Mouse (Mus musculus) MEL (cell line): Measurements from ENCODE around the gene Hsd3b7. TPM values are rescaled to one million over a fixed set of nuclear protein-coding genes. Genes with fewer than 3 reads are reported as not detected.

Experiments used
- DNase-seq: peaks from one replicate; pipeline ENCODE4 v3.0.0; 2011; ENCODE audit warnings: low read depth, low spot score
- H3K27ac ChIP-seq: 2 replicates; pipeline ENCODE4 v1.5.1; 2012; ENCODE audit warnings: low read depth, mild to moderate bottlenecking, control low read depth, low read length, moderate library complexity; ENCODE audit not compliant: control insufficient read depth
- H3K27me3 ChIP-seq, 2 experiments: fragments of 150-350 bp in 1 of 2; sonication (generic) in 1 of 2; 2 replicates each; pipeline ENCODE4 v1.6.1; 2012; ENCODE audit warnings: low read length in 2 of 2, mild to moderate bottlenecking in 2 of 2, improper control_type of control experiment in 1 of 2, moderate library complexity in 1 of 2; ENCODE audit not compliant: insufficient read depth in 2 of 2, control insufficient read depth in 1 of 2
- H3K36me3 ChIP-seq, 2 experiments: 2 replicates each; pipeline ENCODE4 v1.6.1; 2012 to 2014; ENCODE audit warnings: low read length in 2 of 2, improper control_type of control experiment in 1 of 2, inconsistent platforms in 1 of 2, mild to moderate bottlenecking in 1 of 2; ENCODE audit not compliant: insufficient read depth in 2 of 2, control insufficient read depth in 1 of 2
- H3K4me1 ChIP-seq, 2 experiments: fragments of 150-350 bp in 1 of 2; sonication (generic) in 1 of 2; 2 replicates each; pipeline ENCODE4 v1.6.1; 2012; ENCODE audit warnings: low read length in 2 of 2, improper control_type of control experiment in 1 of 2, mild to moderate bottlenecking in 1 of 2; ENCODE audit not compliant: insufficient read depth in 2 of 2, control insufficient read depth in 1 of 2
- H3K4me3 ChIP-seq, 2 experiments: fragments of 150-350 bp in 1 of 2; sonication (generic) in 1 of 2; 2 replicates each; pipeline ENCODE4 v1.5.1; 2012; ENCODE audit warnings: low read depth in 2 of 2, low read length in 2 of 2, mild to moderate bottlenecking in 2 of 2, moderate library complexity in 2 of 2, control low read depth in 1 of 2, improper control_type of control experiment in 1 of 2; ENCODE audit not compliant: control insufficient read depth in 1 of 2, insufficient read depth in 1 of 2
- H3K79me2 ChIP-seq: 2 replicates; pipeline ENCODE4 v1.6.1; 2012; ENCODE audit warnings: mild to moderate bottlenecking, low read length, moderate library complexity; ENCODE audit not compliant: control insufficient read depth, poor library complexity, insufficient read depth
- H3K9ac ChIP-seq: 2 replicates; pipeline ENCODE4 v1.6.1; 2012; ENCODE audit warnings: low read depth, mild to moderate bottlenecking, control low read depth, low read length, moderate library complexity; ENCODE audit not compliant: control insufficient read depth, poor library complexity, severe bottlenecking
- H3K9me3 ChIP-seq: fragments of 150-350 bp; sonication (generic); replicated peaks from 2 replicates; pipeline ENCODE4 v1.6.1; 2012; ENCODE audit warnings: mild to moderate bottlenecking, low read length, improper control_type of control experiment, moderate library complexity; ENCODE audit not compliant: insufficient read depth
- BHLHE40 ChIP-seq: IDR thresholded peaks from 2 replicates; pipeline ENCODE4 v1.6.1; 2012; ENCODE audit warnings: low read depth, mild to moderate bottlenecking, inconsistent platforms, low read length, improper control_type of control experiment, borderline replicate concordance
- CHD2 ChIP-seq: IDR thresholded peaks from 2 replicates; pipeline ENCODE4 v1.6.1; 2011; ENCODE audit warnings: low read length, improper control_type of control experiment
- KAT2A ChIP-seq: conservative IDR thresholded peaks from 2 replicates; pipeline ENCODE4 v1.6.1; 2012; ENCODE audit warnings: low read depth, low read length, improper control_type of control experiment, inconsistent platforms
- MYB ChIP-seq: IDR thresholded peaks from 2 replicates; pipeline ENCODE4 v1.6.1; 2011; ENCODE audit warnings: mild to moderate bottlenecking, low read depth, low read length, improper control_type of control experiment
- NELFE ChIP-seq: IDR thresholded peaks from 2 replicates; pipeline ENCODE4 v1.6.1; 2011; ENCODE audit warnings: low read depth, low read length, improper control_type of control experiment
- POLR2AphosphoS2 ChIP-seq: IDR thresholded peaks from 2 replicates; pipeline ENCODE4 v1.6.1; 2011; ENCODE audit warnings: low read length, improper control_type of control experiment
- POLR2AphosphoS5 ChIP-seq: IDR thresholded peaks from 2 replicates; pipeline ENCODE4 v1.6.1; 2012; ENCODE audit warnings: low read depth, borderline replicate concordance, mild to moderate bottlenecking, inconsistent platforms, low read length, moderate library complexity, mixed read lengths
- SIN3A ChIP-seq: IDR thresholded peaks from 2 replicates; pipeline ENCODE4 v1.6.1; 2012; ENCODE audit warnings: low read length, improper control_type of control experiment, inconsistent platforms
- TCF12 ChIP-seq: IDR thresholded peaks from 2 replicates; pipeline ENCODE4 v1.6.1; 2014; ENCODE audit warnings: low read depth, mild to moderate bottlenecking, inconsistent platforms, low read length, improper control_type of control experiment, moderate library complexity
- ZKSCAN1 ChIP-seq: IDR thresholded peaks from 2 replicates; pipeline ENCODE4 v1.6.1; 2012; ENCODE audit warnings: low read depth, mild to moderate bottlenecking, inconsistent platforms, low read length, improper control_type of control experiment, moderate library complexity
- ZMIZ1 ChIP-seq: IDR thresholded peaks from 2 replicates; pipeline ENCODE4 v1.6.1; 2012; ENCODE audit warnings: low read depth, mild to moderate bottlenecking, inconsistent platforms, low read length, improper control_type of control experiment, moderate library complexity
- polyA plus RNA-seq, 2 experiments: library from polyadenylated mRNA; stranded (reverse) in 1 of 2; unstranded in 1 of 2; fragments of >175 nt in 1 of 2; fragments of >200 nt in 1 of 2; gene quantifications; 2 replicates each; pipeline versions ENCODE4 v1.2.1 to v1.2.4; 2012; ENCODE audit warnings: low replicate concordance in 2 of 2, low read depth in 1 of 2; ENCODE audit not compliant: insufficient read length in 2 of 2, insufficient read depth in 1 of 2, missing spikeins in 1 of 2
- total RNA-seq: library from RNA; depleted of rRNA; stranded (reverse); fragments of 300-350 nt; gene quantifications from 2 replicates; pipeline ENCODE4 v1.2.3, GENCODE M21; 2012

Gene Hsd3b7
- total and polyA plus RNA-seq, 3 experiments: 0.75 to 1.4 TPM; not detected in 1

GRCm38 (mm10) chr7:127778350-127778749, 22.1 kb upstream of the Hsd3b7 start:
- peaks cover 24% of the 10 kb centered on the region in 2 experiments for H3K36me3 ChIP-seq
- H3K79me2 ChIP-seq: peaks cover 19% of the 10 kb centered on the region
- peak overlapping the region; percentile 95 for H3K9ac ChIP-seq
- no peak overlapping the region for H3K27ac ChIP-seq
- H3K27me3 ChIP-seq: no peaks in the 10 kb centered on the region
- TF ChIP-seq TCF12 (no peak), SIN3A (no peak), POLR2AphosphoS5 (no peak), ZMIZ1 (no peak), CHD2 (no peak), NELFE (no peak), MYB (no peak)
- peak overlapping the region; percentile 59 to 83 for H3K4me3 ChIP-seq
- no peak for DNase-seq
- peaks cover 0 to 10% of the 10 kb centered on the region in 2 experiments; a peak in 3 of 4 replicates for H3K4me1 ChIP-seq
- H3K9me3 ChIP-seq: no peaks in the 10 kb centered on the region

DNA sequence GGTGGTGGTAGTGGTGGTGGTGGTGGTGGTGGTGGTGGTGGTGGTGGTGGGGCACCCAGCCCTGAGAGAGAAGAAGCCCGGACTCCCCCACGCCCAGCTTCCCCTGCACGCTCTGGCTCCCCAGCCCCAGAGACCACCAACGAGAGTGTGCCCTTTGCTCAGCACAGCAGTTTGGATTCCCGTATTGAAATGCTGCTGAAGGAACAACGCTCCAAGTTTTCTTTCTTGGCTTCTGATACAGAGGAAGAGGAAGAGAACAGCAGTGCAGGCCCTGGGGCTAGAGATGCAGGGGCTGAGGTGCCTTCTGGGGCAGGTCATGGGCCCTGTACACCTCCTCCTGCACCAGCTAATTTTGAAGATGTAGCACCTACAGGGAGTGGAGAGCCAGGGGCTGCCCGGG, 15.1 kb upstream of the Hsd3b7 start, which contains the start of gene Gm49388:
Gene Gm49388 (plus strand): TSS at position 301 of the 400 bp plus-strand sequence.
- Histone ChIP-seq H3K9me3 (no peaks in the 10 kb centered on the region), H3K79me2 (no peaks in the 10 kb centered on the region), H3K4me1 (no peaks in the 10 kb centered on the region), H3K27me3 (no peaks in the 10 kb centered on the region), H3K9ac (no peak within 1 kb of the TSS), H3K36me3 (peaks cover 6 to 39% of the 10 kb centered on the region in 2 experiments), H3K27ac (no peak within 1 kb of the TSS), H3K4me3 (no peak within 1 kb of the TSS)
- TF ChIP-seq SIN3A (no peak), KAT2A (no peak), ZKSCAN1 (no peak), NELFE (no peak)
- DNase-seq: no peak

GRCm38 (mm10) chr7:127797076-127797845, 3.1 kb upstream of the Hsd3b7 start:
- H3K27ac ChIP-seq: no peak overlapping the region
- no peaks in the 10 kb centered on the region for H3K27me3 ChIP-seq
- TF ChIP-seq POLR2AphosphoS2 (peak; percentile 25; the same call in 1 of the 2 replicates), BHLHE40 (no peak)
- TF ChIP-seq, all 39 proteins: peak for 1
- Histone ChIP-seq H3K36me3 (peaks cover 0 to 11% of the 10 kb centered on the region in 2 experiments; a peak in 2 of 4 replicates), H3K9me3 (no peaks in the 10 kb centered on the region), H3K4me1 (no peaks in the 10 kb centered on the region), H3K79me2 (no peaks in the 10 kb centered on the region), H3K4me3 (no peak overlapping the region), H3K9ac (no peak overlapping the region)
- no peak for DNase-seq
